Mouse (Mus musculus) kidney, postnatal 0 days (tissue): ENCODE results near the gene Lrmda. TPM values are rescaled to one million over a fixed set of nuclear protein-coding genes. Genes with fewer than 3 reads are reported as not detected.
A peak's percentile ranks its signal among the peaks of the same experiment; 100 is the strongest.

ENCODE experiments used
- ATAC-seq: fragments of 200-750 bp; cut with Nextera tagmentation; replicated peaks from 2 replicates; pipeline ENCODE4 v1.8.0; 2017; ENCODE audit warnings: low read depth, moderate number of reproducible peaks, moderate TSS enrichment, moderate library complexity; ENCODE audit not compliant: low FRiP score
- DNase-seq: peaks from one replicate; pipeline ENCODE4 v3.0.0-alpha.2; 2016; ENCODE audit warnings: low spot score
- H3K27ac ChIP-seq: fragments of 300-500 bp; sonication (generic); 2 replicates; pipeline ENCODE4 v1.5.1; 2014; ENCODE audit warnings: mild to moderate bottlenecking
- H3K27me3 ChIP-seq: fragments of 300-500 bp; sonication (generic); 2 replicates; pipeline ENCODE4 v1.6.1; 2014; ENCODE audit warnings: low read length, mixed read lengths; ENCODE audit not compliant: insufficient read depth
- H3K36me3 ChIP-seq: fragments of 300-500 bp; sonication (generic); 2 replicates; pipeline ENCODE4 v1.6.1; 2014; ENCODE audit warnings: low read length, mixed read lengths; ENCODE audit not compliant: insufficient read depth
- H3K4me1 ChIP-seq: fragments of 300-500 bp; sonication (generic); replicated peaks from 2 replicates; pipeline ENCODE4 v1.6.1; 2014; ENCODE audit warnings: antibody characterized with exemption, low read length, mixed read lengths; ENCODE audit not compliant: insufficient read depth
- H3K4me2 ChIP-seq: fragments of 300-500 bp; sonication (generic); 2 replicates; pipeline ENCODE4 v1.6.1; 2014; ENCODE audit warnings: mild to moderate bottlenecking, low read length, moderate library complexity, mixed read lengths
- H3K4me3 ChIP-seq: fragments of 300-500 bp; sonication (generic); replicated peaks from 2 replicates; pipeline ENCODE4 v1.5.1; 2014; ENCODE audit warnings: low read depth, low read length
- H3K9ac ChIP-seq: fragments of 300-500 bp; sonication (generic); 2 replicates; pipeline ENCODE4 v1.6.1; 2014; ENCODE audit warnings: low read depth, low read length
- H3K9me3 ChIP-seq: fragments of 300-500 bp; sonication (generic); replicated peaks from 2 replicates; pipeline ENCODE4 v1.6.1; 2016; ENCODE audit warnings: low read length, inconsistent platforms, mixed read lengths
- CTCF ChIP-seq: IDR thresholded peaks from 2 replicates; pipeline ENCODE4 v1.5.1; 2016; ENCODE audit warnings: antibody characterized with exemption, low read depth, mild to moderate bottlenecking, moderate library complexity
- WGBS: fragments of 180-500 bp; shearing (Covaris S2); extraction: QIAGEN DNeasy Blood & Tissue Kit; methylation state at CpG from one replicate; pipeline ENCODE4 v1.1.7; 2014; 5-methylcytosine and 5-hydroxymethylcytosine counted together
- polyA plus RNA-seq: library from polyadenylated mRNA; unstranded; fragments of >200 nt; fragmentation: Nextera tagmentation; extraction: Ambion mirVana; gene quantifications from 2 replicates; pipeline ENCODE4 v1.2.1, GENCODE M21; 2015

Gene Lrmda
- polyA plus RNA-seq, 1 experiment from 2014 or later, result 0.83 TPM

- H3K9me3 ChIP-seq, result peaks cover 4% of the 10 kb centered on the region; the same call in 1 of the 2 replicates
- H3K4me2 ChIP-seq, result no peak overlapping the region
- H3K4me1 ChIP-seq, result no peaks in the 10 kb centered on the region
- no peak overlapping the region for H3K9ac ChIP-seq
- TF ChIP-seq CTCF, result no peak
- ATAC-seq (no peak), DNase-seq (no peak)
- no peaks in the 10 kb centered on the region for H3K27me3 ChIP-seq
- H3K36me3 ChIP-seq, result no peaks in the 10 kb centered on the region
- H3K4me3 ChIP-seq, result no peak overlapping the region
- H3K27ac ChIP-seq, result no peak overlapping the region
- 62% methylated on average over 7 of the region's 7 CpGs for WGBS
Observed at GRCm38 (mm10) chr14:22130950-22131585, 111.6 kb downstream of the Lrmda start.

- no peak overlapping the region for H3K9ac ChIP-seq
- no peaks in the 10 kb centered on the region for H3K27me3 ChIP-seq
- no peak overlapping the region for H3K27ac ChIP-seq
- ATAC-seq (no peak), DNase-seq (no peak)
- no peak for TF ChIP-seq CTCF
- H3K9me3 ChIP-seq, result 0 out of 2 replicates have a peak, but pooled peaks cover 4% of the 10 kb centered on the region
- no peaks in the 10 kb centered on the region for H3K36me3 ChIP-seq
- 68% methylated on average over 1 of the region's 1 CpGs for WGBS
- H3K4me1 ChIP-seq, result no peaks in the 10 kb centered on the region
- H3K4me3 ChIP-seq, result no peak overlapping the region
- H3K4me2 ChIP-seq, result no peak overlapping the region
Observed at GRCm38 (mm10) chr14:22139281-22139680, 119.8 kb downstream of the Lrmda start.

GRCm38 (mm10) chr14:22144014-22144413, 124.5 kb downstream of the Lrmda start:
- H3K4me3 ChIP-seq, result no peak overlapping the region
- ATAC-seq (no peak), DNase-seq (no peak)
- no peak for TF ChIP-seq CTCF
- no peaks in the 10 kb centered on the region for H3K36me3 ChIP-seq
- no peak overlapping the region for H3K4me2 ChIP-seq
- H3K9me3 ChIP-seq, result no peaks in the 10 kb centered on the region
- no peak overlapping the region for H3K27ac ChIP-seq
- WGBS, result 38% methylated on average over 3 of the region's 3 CpGs
- no peak overlapping the region for H3K9ac ChIP-seq
- H3K27me3 ChIP-seq, result no peaks in the 10 kb centered on the region
- H3K4me1 ChIP-seq, result peaks cover 9% of the 10 kb centered on the region; the same call in 1 of the 2 replicates

DNA sequence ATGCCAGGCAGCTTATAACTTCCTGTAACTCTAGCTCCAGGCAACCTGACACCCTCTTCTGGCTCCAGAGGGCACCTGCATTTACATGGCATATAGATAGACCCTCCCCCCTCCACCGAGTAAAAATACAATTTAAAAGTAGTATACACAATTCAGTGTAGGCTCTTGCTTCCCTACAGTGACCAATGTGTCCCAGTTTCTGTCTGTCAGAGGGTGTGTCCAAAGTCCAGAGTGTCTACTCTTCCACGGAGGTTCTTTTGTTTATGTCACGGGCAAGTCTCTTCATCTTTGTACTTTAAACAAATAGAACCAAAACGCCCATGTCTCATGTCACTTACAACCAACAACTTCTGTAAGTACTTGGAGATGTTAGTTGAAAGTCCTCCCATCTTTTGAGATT, 126.4 kb downstream of the Lrmda start:
- Histone ChIP-seq H3K27ac (no peak overlapping the region), H3K9ac (no peak overlapping the region), H3K27me3 (0 out of 2 replicates have a peak, but pooled peaks cover 6% of the 10 kb centered on the region), H3K36me3 (no peaks in the 10 kb centered on the region), H3K9me3 (no peaks in the 10 kb centered on the region), H3K4me3 (no peak overlapping the region), H3K4me2 (no peak overlapping the region), H3K4me1 (peaks cover 9% of the 10 kb centered on the region; the same call in 1 of the 2 replicates)
- no peak for ATAC-seq
- peak; percentile 9 for DNase-seq
- TF ChIP-seq CTCF, result no peak
- 51% methylated on average over 4 of the region's 4 CpGs for WGBS

GRCm38 (mm10) chr14:22146508-22147044, 127.1 kb downstream of the Lrmda start:
- no peak overlapping the region for H3K4me3 ChIP-seq
- no peak overlapping the region for H3K4me2 ChIP-seq
- no peak for DNase-seq
- no peaks in the 10 kb centered on the region for H3K36me3 ChIP-seq
- 0 out of 2 replicates have a peak, but pooled peaks cover 6% of the 10 kb centered on the region for H3K27me3 ChIP-seq
- peaks cover 9% of the 10 kb centered on the region; the same call in 1 of the 2 replicates for H3K4me1 ChIP-seq
- H3K27ac ChIP-seq, result no peak overlapping the region
- no peak for ATAC-seq
- WGBS, result 73% methylated on average over 12 of the region's 12 CpGs
- no peak overlapping the region for H3K9ac ChIP-seq
- TF ChIP-seq CTCF, result no peak
- no peaks in the 10 kb centered on the region for H3K9me3 ChIP-seq

DNA sequence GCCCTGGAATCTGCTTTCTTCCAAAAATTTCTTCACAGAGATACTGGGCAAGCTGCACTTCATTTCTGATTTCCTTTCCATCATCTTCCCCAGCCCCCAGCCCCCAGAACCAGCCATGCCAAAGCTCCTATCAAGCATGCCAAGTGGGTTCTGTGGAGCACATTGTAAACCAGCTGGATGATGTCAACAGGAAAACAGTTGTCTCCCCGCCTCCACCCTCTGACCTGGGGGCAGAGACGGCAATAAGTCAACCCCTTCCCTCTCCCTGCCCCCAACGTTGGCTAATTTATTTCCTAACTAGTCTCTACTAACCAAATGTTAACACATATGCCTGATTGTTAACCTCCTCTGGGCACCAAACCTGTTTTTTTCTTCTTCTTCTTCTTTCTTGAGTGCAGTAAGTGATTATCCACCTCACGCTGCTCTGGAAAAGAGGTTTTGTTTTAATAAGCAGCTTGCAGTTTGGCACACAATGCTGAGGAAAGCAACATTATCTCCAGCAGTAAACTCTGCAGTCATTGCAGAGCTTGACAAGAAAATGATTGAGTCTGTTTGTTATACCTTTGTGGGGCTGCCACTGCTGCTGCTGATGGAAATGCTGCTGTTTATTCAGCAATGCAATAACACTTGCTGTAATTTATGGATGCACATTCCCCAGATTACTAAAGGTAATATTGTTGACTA, 128.0 kb downstream of the Lrmda start:
- 0 out of 2 replicates have a peak, but pooled peaks cover 6% of the 10 kb centered on the region for H3K27me3 ChIP-seq
- H3K4me1 ChIP-seq, result peaks cover 10% of the 10 kb centered on the region; the same call in 1 of the 2 replicates
- peak overlapping the region; percentile 27; the same call in 1 of the 2 replicates for H3K27ac ChIP-seq
- H3K9me3 ChIP-seq, result no peaks in the 10 kb centered on the region
- no peak for ATAC-seq
- peak; percentile 50 for DNase-seq
- no peaks in the 10 kb centered on the region for H3K36me3 ChIP-seq
- no peak for TF ChIP-seq CTCF
- WGBS, result 13% methylated on average over 4 of the region's 4 CpGs
- no peak overlapping the region for H3K4me2 ChIP-seq
- H3K9ac ChIP-seq, result no peak overlapping the region
- no peak overlapping the region for H3K4me3 ChIP-seq
